Mouse (Mus musculus): ENCODE measurements around the gene Ascl5.

The Ascl5 gene

DNA sequence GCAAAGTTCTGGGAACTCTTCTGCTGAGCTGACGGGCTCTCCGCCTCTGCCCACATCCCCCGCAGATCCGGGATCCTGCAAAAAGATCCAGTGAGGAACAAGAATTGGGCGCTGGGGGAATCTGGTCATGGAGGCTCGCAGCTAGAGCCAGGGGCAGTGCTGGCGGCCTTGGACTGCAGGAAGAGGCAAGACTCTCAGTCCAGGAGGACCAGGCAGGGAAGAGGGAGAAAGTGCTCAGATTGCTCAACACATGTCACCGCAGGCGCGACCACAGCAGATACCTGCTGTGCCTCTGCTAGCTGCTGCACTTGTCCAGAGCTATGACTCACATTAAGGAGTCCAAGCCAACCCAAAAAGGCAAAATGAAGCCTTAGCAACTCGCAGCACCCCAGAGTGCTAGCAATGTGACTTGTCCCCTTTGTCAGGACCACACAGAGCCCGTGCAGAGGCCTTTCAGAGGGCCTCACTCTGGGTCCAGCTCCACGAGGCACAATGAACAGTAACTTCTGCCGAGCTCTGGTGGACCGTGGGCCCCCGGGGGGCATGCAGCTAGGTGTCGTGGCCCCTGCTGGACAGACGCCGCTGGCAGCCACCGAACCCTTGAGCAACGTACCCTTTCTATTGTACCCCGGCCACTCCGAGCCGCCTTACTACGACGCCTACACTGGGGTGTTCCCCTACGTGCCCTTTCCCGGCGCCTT lies at the start of gene Ascl5:
TSS of gene Ascl5 (plus strand) at position 493 of the 701 bp plus-strand sequence.
- DNase-seq = no peak

DNA sequence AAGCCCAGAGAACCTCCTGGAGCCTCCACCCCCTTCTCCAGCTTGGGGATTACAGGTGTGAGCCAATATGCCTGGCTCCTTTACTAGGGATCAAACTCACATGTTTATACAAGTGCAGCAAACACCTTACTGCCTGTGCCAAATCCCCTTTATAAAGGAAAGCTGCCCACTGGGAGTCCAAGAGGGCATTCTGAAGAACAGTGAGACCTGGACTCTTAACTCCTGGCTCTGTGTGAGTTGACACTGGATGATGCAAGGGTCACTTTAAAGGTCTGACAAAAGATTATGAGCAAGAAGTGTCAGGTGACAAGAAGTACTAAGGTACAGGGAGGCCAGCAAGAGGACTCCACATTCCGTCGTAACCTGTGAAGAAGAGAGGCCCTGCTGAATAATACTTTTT lies 49.2 kb upstream of the Ascl5 start:
- no peak for DNase-seq

- DNase-seq = no peak
Observed at GRCm38 (mm10) chr1:136006292-136006748, 44.3 kb upstream of the Ascl5 start, which contains the start of gene Igfn1. Igfn1 (minus strand) TSS chr1:136006342.

DNA sequence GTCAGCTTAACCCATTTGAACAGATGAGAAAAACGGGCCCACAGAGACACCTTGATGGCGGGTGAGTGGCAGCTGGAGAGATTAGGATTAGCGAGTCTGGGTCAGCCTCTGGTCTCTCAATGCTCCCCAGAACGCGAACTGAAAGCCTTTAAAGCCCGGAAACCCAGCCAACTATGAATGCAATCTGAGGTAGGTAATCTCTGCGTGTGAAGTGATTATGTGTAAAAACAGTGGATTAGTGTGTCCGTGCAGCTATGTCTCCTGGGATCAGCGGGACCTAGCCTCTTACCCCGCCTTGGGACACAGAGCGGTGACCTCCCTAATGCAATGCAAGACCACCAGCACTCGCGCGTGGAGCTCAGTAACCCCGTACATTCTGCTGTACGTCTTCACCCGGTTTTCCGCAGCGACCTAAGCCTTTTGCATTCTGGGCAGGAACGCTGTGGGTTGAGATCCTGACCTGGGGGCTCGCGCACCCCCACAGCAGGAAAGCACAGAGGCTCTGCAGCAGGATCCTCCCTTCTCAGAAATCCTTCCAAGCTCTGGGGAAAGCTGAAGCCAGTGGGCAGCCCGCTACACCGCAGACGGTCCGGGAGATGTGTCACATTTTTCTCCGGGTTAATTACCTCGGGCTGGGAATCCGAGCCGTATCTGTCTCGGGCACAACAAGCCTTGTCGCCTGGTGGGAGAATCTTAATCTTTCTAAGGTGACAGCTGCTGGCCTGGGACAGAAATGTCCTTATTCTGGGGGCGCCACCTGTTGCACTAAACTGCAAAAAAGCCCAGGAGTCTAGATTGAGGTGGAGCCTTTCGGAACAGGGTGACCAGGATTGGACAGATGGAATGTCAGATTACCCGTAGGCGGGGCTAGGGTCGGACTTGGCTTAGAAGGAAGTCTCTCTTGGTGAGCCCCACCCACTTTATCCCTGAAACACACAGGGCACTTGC lies 43.1 kb upstream of the Ascl5 start, which contains the start of gene Tmem9:
TSS of gene Tmem9 (plus strand) at position 940 of the 948 bp plus-strand sequence.
- DNase-seq = peak; percentile 85 to 89

DNA sequence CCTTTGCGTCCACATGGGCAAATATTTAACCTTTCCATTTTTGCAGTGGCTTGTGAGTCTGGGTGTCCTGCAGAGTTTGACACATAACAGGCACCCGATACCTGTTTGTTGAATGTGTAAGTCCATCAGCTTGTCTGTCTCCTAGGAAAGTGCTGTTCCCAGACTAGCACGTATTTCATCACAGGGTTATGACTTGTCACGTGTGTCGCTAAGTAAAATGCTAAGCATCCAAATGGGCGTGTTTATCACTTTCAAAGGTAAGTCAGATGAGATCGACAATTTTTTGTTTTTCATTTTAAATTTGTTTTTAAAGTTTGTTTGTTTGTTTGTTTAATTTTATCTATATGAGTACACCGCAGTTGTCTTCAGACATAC lies 42.5 kb upstream of the Ascl5 start:
- no peak for DNase-seq

- DNase-seq = no peak
Observed at GRCm38 (mm10) chr1:136010247-136010646, 40.4 kb upstream of the Ascl5 start.

- no peak for DNase-seq
Observed at GRCm38 (mm10) chr1:136013513-136013912, 37.1 kb upstream of the Ascl5 start.

- no peak for DNase-seq
Observed at GRCm38 (mm10) chr1:136014796-136015502, 35.7 kb upstream of the Ascl5 start.

DNA sequence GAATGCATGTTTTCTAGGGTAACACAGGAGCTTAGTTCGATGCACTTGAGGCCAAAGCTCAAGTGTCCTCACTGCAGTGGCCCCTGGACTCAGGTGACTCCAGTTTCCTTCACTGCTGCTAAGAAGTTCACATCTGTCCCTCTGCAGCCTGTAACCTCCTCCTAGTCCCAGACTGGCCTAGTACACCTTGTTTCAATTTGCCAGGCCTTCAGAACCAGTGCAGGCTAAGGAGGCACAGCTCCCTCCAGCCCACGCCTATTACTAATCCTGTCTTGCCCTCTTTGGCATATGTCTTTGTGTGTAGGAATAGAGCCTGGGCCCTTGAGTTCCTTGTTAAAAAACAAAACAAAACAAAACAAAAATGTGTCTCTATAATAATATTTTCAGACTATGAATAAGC lies 33.3 kb upstream of the Ascl5 start:
- DNase-seq = no peak

GRCm38 (mm10) chr1:136017907-136018313 lies 32.7 kb upstream of the Ascl5 start:
- DNase-seq = peak; percentile 92 to 95

DNA sequence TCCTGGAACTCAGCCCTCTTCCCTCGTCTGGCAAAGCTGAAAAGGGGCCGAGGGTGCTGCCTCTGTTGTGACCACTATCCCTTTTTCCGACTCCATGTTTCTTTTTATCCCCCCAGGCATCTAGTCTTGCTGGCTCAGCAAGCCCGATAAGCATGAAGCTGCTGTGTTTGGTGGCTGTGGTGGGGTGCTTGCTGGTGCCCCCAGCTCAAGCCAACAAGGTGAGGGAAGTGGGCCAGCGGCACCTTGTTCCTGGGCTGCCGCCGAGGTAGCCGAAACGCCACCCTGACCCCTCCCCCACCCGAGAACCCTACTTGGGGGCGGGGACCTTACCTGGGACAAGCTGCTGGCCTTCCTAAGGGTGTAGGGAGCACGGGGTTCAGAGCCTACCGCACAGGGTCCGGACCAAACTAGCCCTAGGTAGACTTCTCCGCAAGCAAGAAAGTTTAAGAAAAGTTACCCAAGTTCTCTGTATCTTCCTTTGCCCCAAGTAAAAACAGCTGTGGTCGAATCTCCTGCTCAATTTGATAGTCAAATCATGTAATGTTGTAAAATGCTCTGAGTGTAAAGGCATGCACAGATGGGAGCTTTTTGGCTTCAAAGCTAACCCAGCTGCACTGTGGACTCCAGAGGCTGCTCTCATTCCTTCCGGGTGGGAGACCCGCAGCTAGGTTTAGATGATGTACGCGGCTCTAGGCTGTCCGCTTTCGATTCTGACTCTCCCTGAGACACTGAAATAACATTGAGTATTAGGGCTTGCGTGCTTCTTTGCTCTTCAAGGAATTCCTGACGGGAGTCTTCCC lies 32.0 kb upstream of the Ascl5 start:
- peak; percentile 56 to 72 for DNase-seq

DNA sequence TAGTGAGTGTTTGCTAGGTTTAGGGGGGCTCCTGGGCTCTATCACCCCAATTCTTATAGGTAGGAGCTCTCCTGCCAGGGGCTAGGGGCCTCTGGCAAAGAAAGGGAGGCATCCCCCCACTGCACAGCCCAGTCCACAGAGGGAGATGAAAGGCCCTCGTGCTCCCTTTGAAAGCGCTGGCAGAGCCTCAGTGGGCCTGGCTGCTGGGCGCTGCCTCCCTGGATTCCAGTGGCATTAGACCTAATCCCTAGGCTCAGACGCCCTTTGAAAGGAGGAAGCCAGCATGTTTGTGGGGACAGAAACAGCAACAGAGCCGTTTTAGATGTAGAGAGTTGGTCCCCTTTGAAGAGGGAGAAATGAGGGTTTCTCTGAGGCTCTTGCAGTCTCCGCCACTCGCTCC lies 20.4 kb upstream of the Ascl5 start:
- DNase-seq = no peak

DNA sequence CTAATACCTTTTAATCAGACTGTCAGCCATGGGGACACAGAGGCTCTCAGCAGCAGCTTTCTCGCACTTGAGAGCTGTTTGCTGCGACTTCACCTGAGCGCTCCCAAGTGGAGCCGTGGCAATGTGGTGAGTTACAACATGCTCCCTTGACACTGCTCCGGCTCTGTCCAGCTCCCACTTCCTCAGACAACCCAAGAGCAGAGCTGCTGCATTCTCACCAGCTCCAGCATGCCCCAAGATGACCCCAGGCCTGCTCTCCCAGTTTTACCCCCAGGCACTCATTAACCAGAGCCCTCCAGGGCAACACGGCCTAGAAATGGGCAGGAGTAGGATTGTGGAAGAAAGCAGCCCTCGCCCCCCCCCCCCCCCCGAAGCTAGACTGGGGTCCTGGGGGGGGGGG lies 18.9 kb upstream of the Ascl5 start:
- DNase-seq = peak in 1 of 2 experiments; percentile 44

DNA sequence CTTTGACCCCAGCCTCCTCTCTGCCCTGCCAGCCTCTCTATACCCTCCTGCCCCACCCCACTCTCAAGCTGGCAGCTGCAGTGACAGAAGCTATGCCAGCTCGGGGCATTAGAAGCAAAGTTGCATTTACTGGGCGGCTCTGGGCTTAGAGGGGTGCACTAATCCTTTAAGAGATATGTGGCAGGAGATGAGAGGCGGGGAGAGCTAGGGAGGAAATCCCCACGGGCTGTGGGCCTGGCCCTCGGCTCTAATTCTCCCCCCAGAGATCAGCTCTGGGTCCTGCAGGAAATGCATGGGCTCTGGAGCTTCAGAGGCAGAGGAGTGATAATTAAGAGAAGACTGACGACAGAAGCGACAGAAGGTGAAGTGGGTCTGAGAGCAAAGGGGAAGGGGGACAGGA lies 17.6 kb upstream of the Ascl5 start:
- DNase-seq = no peak

- no peak for DNase-seq
Observed at GRCm38 (mm10) chr1:136038746-136039538, 11.7 kb upstream of the Ascl5 start.

- no peak for DNase-seq
Observed at GRCm38 (mm10) chr1:136040452-136040851, 10.2 kb upstream of the Ascl5 start.

GRCm38 (mm10) chr1:136040874-136041273 lies 9.7 kb upstream of the Ascl5 start:
- DNase-seq = no peak

DNA sequence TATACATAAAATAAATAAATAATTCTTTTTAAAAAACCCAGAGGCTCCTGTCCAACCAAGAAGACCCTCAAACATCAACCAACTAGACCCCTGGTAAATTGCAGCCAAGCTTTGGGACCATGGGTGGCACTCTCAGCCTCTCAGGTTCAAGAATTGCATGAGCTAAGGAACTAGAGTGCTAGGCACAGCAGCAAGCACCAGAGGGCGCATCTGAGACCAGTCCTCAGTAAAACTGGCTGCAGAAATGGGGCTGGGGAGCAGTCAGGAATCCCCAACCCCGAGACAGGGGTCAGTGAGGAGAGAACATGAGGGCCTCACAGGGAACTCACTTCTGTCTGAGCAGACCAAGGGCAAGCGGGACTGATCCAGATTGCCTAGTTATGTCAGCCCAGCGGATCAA lies 4.8 kb upstream of the Ascl5 start:
- DNase-seq = peak; percentile 77 to 79

- DNase-seq = peak; percentile 15 to 28
Observed at GRCm38 (mm10) chr1:136047432-136047831, 3.2 kb upstream of the Ascl5 start.

DNA sequence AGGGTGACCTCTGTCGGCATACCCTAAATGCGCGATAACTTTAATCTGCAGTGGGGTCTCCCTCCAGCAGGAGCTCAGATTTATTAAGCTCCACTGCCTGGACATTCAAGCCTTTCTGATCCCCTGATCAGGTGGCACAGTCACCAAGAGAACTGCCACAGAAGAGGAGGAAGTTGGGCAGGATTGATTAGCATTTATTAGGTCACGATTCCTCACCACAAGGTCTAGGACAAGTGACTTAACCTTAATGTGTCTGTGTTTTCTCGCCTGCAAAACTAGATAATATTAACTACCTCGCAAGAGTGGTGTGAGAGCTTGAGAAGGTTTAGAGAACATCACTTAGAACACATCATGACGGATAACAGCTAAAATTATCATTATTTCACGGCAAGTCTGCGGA lies 2.7 kb upstream of the Ascl5 start:
- DNase-seq = no peak

- DNase-seq = peak; percentile 23 to 43
Observed at GRCm38 (mm10) chr1:136051013-136051315, 360 bp downstream of the Ascl5 start.

All from kidney, postnatal 4 days (tissue).